Mouse (Mus musculus) kidney, postnatal 0 days (tissue): ENCODE results near the gene Ucp2. TPM values are rescaled to one million over a fixed set of nuclear protein-coding genes. Genes with fewer than 3 reads are reported as not detected.

Experiments
- ATAC-seq: fragments of 200-750 bp; cut with Nextera tagmentation; replicated peaks from 2 replicates; pipeline ENCODE4 v1.8.0; 2017; ENCODE audit warnings: low read depth, moderate number of reproducible peaks, moderate TSS enrichment, moderate library complexity; ENCODE audit not compliant: low FRiP score
- DNase-seq: peaks from one replicate; pipeline ENCODE4 v3.0.0-alpha.2; 2016; ENCODE audit warnings: low spot score
- H3K27ac ChIP-seq: fragments of 300-500 bp; sonication (generic); 2 replicates; pipeline ENCODE4 v1.5.1; 2014; ENCODE audit warnings: mild to moderate bottlenecking
- H3K27me3 ChIP-seq: fragments of 300-500 bp; sonication (generic); 2 replicates; pipeline ENCODE4 v1.6.1; 2014; ENCODE audit warnings: low read length, mixed read lengths; ENCODE audit not compliant: insufficient read depth
- H3K36me3 ChIP-seq: fragments of 300-500 bp; sonication (generic); 2 replicates; pipeline ENCODE4 v1.6.1; 2014; ENCODE audit warnings: low read length, mixed read lengths; ENCODE audit not compliant: insufficient read depth
- H3K4me1 ChIP-seq: fragments of 300-500 bp; sonication (generic); replicated peaks from 2 replicates; pipeline ENCODE4 v1.6.1; 2014; ENCODE audit warnings: antibody characterized with exemption, low read length, mixed read lengths; ENCODE audit not compliant: insufficient read depth
- H3K4me2 ChIP-seq: fragments of 300-500 bp; sonication (generic); 2 replicates; pipeline ENCODE4 v1.6.1; 2014; ENCODE audit warnings: mild to moderate bottlenecking, low read length, moderate library complexity, mixed read lengths
- H3K4me3 ChIP-seq: fragments of 300-500 bp; sonication (generic); replicated peaks from 2 replicates; pipeline ENCODE4 v1.5.1; 2014; ENCODE audit warnings: low read depth, low read length
- H3K9ac ChIP-seq: fragments of 300-500 bp; sonication (generic); 2 replicates; pipeline ENCODE4 v1.6.1; 2014; ENCODE audit warnings: low read depth, low read length
- H3K9me3 ChIP-seq: fragments of 300-500 bp; sonication (generic); replicated peaks from 2 replicates; pipeline ENCODE4 v1.6.1; 2016; ENCODE audit warnings: low read length, inconsistent platforms, mixed read lengths
- CTCF ChIP-seq: IDR thresholded peaks from 2 replicates; pipeline ENCODE4 v1.5.1; 2016; ENCODE audit warnings: antibody characterized with exemption, low read depth, mild to moderate bottlenecking, moderate library complexity
- WGBS: fragments of 180-500 bp; shearing (Covaris S2); extraction: QIAGEN DNeasy Blood & Tissue Kit; methylation state at CpG from one replicate; pipeline ENCODE4 v1.1.7; 2014; 5-methylcytosine and 5-hydroxymethylcytosine counted together
- polyA plus RNA-seq: library from polyadenylated mRNA; unstranded; fragments of >200 nt; fragmentation: Nextera tagmentation; extraction: Ambion mirVana; gene quantifications from 2 replicates; pipeline ENCODE4 v1.2.1, GENCODE M21; 2015

Gene Ucp2
- polyA plus RNA-seq, 1 experiment from 2014 or later, result 274 TPM

DNA sequence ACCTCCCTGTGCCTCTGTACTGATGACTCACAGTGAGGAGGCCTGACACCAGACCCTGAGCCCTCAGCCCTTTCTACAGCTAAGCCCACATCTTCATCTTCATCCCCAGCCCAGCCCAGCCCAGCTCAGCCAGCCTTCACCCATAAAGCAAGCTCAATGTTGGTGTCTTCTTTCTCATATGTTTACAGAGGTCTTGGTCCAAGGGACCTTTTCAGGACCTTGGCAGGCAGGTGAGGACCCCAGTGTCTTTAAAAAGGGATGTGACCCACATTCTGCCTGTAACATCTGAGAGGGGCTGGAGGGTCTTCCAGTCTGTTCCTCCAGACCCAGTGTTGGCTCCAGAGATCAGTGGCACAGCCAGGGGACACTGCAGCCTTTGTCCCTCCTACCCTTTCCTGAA lies 6.3 kb downstream of the Ucp2 start:
- Histone ChIP-seq H3K27me3 (no peaks in the 10 kb centered on the region), H3K4me1 (peaks cover 19% of the 10 kb centered on the region), H3K36me3 (peaks cover 34% of the 10 kb centered on the region; the same call in 1 of the 2 replicates), H3K4me3 (no peak overlapping the region), H3K4me2 (no peak overlapping the region), H3K27ac (no peak overlapping the region), H3K9me3 (no peaks in the 10 kb centered on the region), H3K9ac (no peak overlapping the region)
- DNase-seq, result no peak
- no peak for TF ChIP-seq CTCF
- ATAC-seq, result no peak

GRCm38 (mm10) chr7:100500276-100500977 lies 7.3 kb downstream of the Ucp2 start:
- Histone ChIP-seq H3K27ac (no peak overlapping the region), H3K4me3 (no peak overlapping the region), H3K4me1 (peaks cover 10% of the 10 kb centered on the region; the same call in 1 of the 2 replicates), H3K9me3 (no peaks in the 10 kb centered on the region), H3K4me2 (no peak overlapping the region), H3K36me3 (peaks cover 34% of the 10 kb centered on the region; the same call in 1 of the 2 replicates), H3K9ac (no peak overlapping the region), H3K27me3 (no peaks in the 10 kb centered on the region)
- ATAC-seq (no peak), DNase-seq (no peak)
- no peak for TF ChIP-seq CTCF
- 58% methylated on average over 16 of the region's 16 CpGs for WGBS

DNA sequence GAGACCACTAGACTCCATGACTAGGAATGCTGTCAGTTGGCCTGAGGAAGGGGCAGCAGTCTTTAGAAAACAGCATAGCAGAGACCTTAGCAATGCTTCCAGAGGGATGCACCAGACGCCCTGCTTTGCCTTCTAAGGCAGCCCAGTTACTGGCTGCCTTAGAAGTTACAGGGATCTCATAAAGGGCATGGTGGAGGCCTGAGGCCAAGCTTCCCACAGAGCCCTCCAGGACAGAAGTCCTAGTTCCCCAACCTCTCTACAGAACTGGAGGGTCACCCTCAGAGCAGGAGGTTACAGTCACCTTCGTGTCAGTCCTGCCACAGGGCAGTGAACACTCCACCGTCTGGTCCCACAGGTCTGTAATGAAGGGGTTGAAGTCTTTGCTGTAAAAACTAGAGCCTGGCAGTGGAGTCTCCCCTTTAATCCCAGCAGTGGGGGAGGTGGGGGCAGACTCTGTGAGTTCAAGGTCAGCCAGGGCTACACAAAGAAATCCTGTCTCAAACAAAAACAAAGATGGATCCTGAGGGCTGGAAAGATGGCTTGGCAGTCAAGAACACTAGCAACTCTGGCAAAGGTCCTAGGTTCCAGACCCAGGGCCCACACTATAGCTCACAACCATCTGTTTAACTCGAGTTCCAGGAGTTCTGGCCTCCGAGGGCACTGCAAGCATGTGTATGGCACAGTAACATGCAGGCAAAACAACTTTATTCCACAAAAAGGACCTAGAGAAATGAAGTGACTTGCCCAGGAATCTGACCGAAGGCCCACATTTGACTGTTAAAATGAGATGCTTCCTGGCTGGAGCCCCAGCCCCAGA lies 8.1 kb downstream of the Ucp2 start:
- no peak for TF ChIP-seq CTCF
- Histone ChIP-seq H3K4me1 (peaks cover 2% of the 10 kb centered on the region; the same call in 1 of the 2 replicates), H3K27me3 (no peaks in the 10 kb centered on the region), H3K36me3 (peaks cover 34% of the 10 kb centered on the region; the same call in 1 of the 2 replicates), H3K27ac (no peak overlapping the region), H3K4me2 (no peak overlapping the region), H3K9ac (no peak overlapping the region), H3K4me3 (no peak overlapping the region), H3K9me3 (no peaks in the 10 kb centered on the region)
- DNase-seq (no peak), ATAC-seq (no peak)
- 64% methylated on average over 6 of the region's 6 CpGs for WGBS

GRCm38 (mm10) chr7:100501844-100502373 lies 8.8 kb downstream of the Ucp2 start:
- ATAC-seq (no peak), DNase-seq (no peak)
- no peak overlapping the region for H3K27ac ChIP-seq
- no peak for TF ChIP-seq CTCF
- no peaks in the 10 kb centered on the region for H3K27me3 ChIP-seq
- peaks cover 34% of the 10 kb centered on the region; the same call in 1 of the 2 replicates for H3K36me3 ChIP-seq
- H3K4me3 ChIP-seq, result no peak overlapping the region
- 47% methylated on average over 2 of the region's 2 CpGs for WGBS
- H3K9me3 ChIP-seq, result no peaks in the 10 kb centered on the region
- no peaks in the 10 kb centered on the region for H3K4me1 ChIP-seq
- no peak overlapping the region for H3K9ac ChIP-seq
- no peak overlapping the region for H3K4me2 ChIP-seq

DNA sequence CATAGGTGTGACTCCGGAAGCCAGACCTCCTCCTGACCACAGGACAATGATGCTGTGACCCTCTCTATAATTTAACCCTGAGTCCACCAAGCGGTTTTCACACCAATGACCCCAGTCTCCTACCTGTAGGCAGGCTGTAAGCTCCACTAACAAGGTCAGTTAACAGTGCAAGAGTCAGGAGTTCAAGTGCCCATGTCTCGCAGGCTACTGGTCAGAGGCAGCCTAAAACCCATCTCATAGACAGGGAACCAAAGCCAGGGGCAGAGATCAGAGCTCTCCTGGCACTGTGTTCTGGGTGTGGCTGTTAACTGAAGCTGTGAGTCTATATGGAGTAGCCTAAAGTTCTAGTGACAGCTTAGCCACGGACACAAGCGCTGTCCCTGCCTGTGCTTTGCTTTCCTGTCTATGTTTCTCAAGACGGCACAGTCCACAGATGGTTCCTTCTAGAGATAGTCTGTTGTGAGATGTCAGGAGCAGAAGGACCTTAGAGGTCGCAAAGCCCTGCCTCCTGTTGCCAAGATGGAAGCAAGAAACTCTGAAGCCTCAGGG lies 9.3 kb downstream of the Ucp2 start:
- TF ChIP-seq CTCF, result no peak
- Histone ChIP-seq H3K4me1 (no peaks in the 10 kb centered on the region), H3K9me3 (no peaks in the 10 kb centered on the region), H3K36me3 (peaks cover 30% of the 10 kb centered on the region; the same call in 1 of the 2 replicates), H3K4me2 (no peak overlapping the region), H3K27me3 (no peaks in the 10 kb centered on the region), H3K9ac (no peak overlapping the region), H3K27ac (no peak overlapping the region), H3K4me3 (no peak overlapping the region)
- WGBS, result 62% methylated on average over 7 of the region's 7 CpGs
- no peak for ATAC-seq
- DNase-seq, result no peak

DNA sequence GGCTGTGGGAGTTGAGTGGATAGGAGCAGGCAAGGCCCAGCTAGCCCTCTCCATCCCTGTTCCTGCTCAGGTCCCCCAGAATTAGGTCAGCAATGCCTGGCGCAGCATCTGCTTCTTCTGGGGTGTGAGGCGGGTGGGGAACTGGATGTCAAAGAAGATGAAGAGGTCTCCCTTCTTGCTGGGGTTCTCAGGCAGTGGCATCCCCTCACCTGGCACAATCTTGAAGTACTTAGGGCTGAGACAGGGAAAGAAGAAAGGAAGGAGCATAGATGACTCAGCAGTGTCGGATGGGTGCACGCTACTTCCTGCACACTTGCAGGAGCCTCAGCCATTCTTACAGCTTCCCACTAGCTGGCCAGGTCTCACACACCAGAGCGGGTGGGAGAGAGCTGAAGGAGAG lies 9.9 kb downstream of the Ucp2 start:
- Histone ChIP-seq H3K9me3 (no peaks in the 10 kb centered on the region), H3K27ac (no peak overlapping the region), H3K4me1 (no peaks in the 10 kb centered on the region), H3K27me3 (no peaks in the 10 kb centered on the region), H3K4me2 (no peak overlapping the region), H3K36me3 (peaks cover 24% of the 10 kb centered on the region; the same call in 1 of the 2 replicates), H3K4me3 (no peak overlapping the region), H3K9ac (no peak overlapping the region)
- DNase-seq, result no peak
- TF ChIP-seq CTCF, result no peak
- 80% methylated on average over 5 of the region's 5 CpGs for WGBS
- ATAC-seq, result no peak
